Mouse (Mus musculus) ES-CJ7 (cell line): ENCODE measurements around the gene Agfg1.

Source experiments
- DNase-seq: peaks from one replicate; pipeline ENCODE4 v3.0.0; 2011; ENCODE audit warnings: low read depth, low spot score

Agfg1 gene

GRCm38 (mm10) chr1:82824147-82824546 is 15.1 kb upstream of the Agfg1 start:
- DNase-seq: no peak

- no peak for DNase-seq
These were observed 14.0 kb upstream of the Agfg1 start for GRCm38 (mm10) chr1:82825256-82825655.

- no peak for DNase-seq
These were observed 13.5 kb upstream of the Agfg1 start for GRCm38 (mm10) chr1:82825783-82826182.

- DNase-seq: peak; percentile 91
These were observed 12.4 kb upstream of the Agfg1 start for GRCm38 (mm10) chr1:82826911-82827310.

- DNase-seq: no peak
These were observed 8.5 kb upstream of the Agfg1 start for GRCm38 (mm10) chr1:82830771-82831170.

GRCm38 (mm10) chr1:82831547-82832240 is 7.6 kb upstream of the Agfg1 start:
- no peak for DNase-seq

- no peak for DNase-seq
These were observed 6.7 kb upstream of the Agfg1 start for GRCm38 (mm10) chr1:82832495-82833021.

- DNase-seq: no peak
These were observed 5.8 kb upstream of the Agfg1 start for GRCm38 (mm10) chr1:82833501-82833900.

- peak; percentile 21 for DNase-seq
These were observed 4.7 kb upstream of the Agfg1 start for GRCm38 (mm10) chr1:82834572-82834971.

GRCm38 (mm10) chr1:82836342-82837217 is 2.7 kb upstream of the Agfg1 start:
- no peak for DNase-seq

- DNase-seq: no peak
These were observed 1.7 kb upstream of the Agfg1 start for GRCm38 (mm10) chr1:82837579-82837978.

GRCm38 (mm10) chr1:82838469-82839295 is 601 bp upstream of the Agfg1 start:
- no peak for DNase-seq

- DNase-seq: peak; percentile 63
These were observed 535 bp downstream of the Agfg1 start for GRCm38 (mm10) chr1:82839614-82840421.

GRCm38 (mm10) chr1:82855729-82856128 is 16.4 kb downstream of the Agfg1 start:
- DNase-seq: no peak

- no peak for DNase-seq
These were observed 19.0 kb downstream of the Agfg1 start for GRCm38 (mm10) chr1:82858236-82858635.

GRCm38 (mm10) chr1:82860391-82860790 is 21.1 kb downstream of the Agfg1 start:
- DNase-seq: no peak

GRCm38 (mm10) chr1:82870202-82870601 is 30.9 kb downstream of the Agfg1 start:
- DNase-seq: no peak

GRCm38 (mm10) chr1:82879172-82879571 is 39.9 kb downstream of the Agfg1 start:
- DNase-seq: no peak

GRCm38 (mm10) chr1:82880196-82880595 is 40.9 kb downstream of the Agfg1 start:
- DNase-seq: no peak

- DNase-seq: no peak
These were observed 54.0 kb downstream of the Agfg1 start for GRCm38 (mm10) chr1:82893269-82893668.

- no peak for DNase-seq
These were observed 61.3 kb downstream of the Agfg1 start for GRCm38 (mm10) chr1:82900567-82900966.
